Mouse (Mus musculus) embryo, embryonic 11.5 days (tissue): ENCODE measurements around the gene Slc46a1.
A peak's percentile ranks its signal among the peaks of the same experiment; 100 is the strongest.

Experiments
- DNase-seq: peaks from one replicate; pipeline ENCODE4 v3.0.0-alpha.2; 2012; ENCODE audit warnings: low read depth, low spot score

Gene Slc46a1

GRCm38 (mm10) chr11:78501529-78501928 is 36.0 kb downstream of the Slc46a1 start:
- DNase-seq: no peak

GRCm38 (mm10) chr11:78502909-78503650 is 37.6 kb downstream of the Slc46a1 start, which contains the start of gene Sebox:
Gene Sebox, plus strand, starts transcription at chr11:78503447.
- no peak for DNase-seq

- no peak for DNase-seq
Measured at GRCm38 (mm10) chr11:78505430-78505829, 39.9 kb downstream of the Slc46a1 start.

GRCm38 (mm10) chr11:78509148-78509547 is 43.7 kb downstream of the Slc46a1 start:
- DNase-seq: no peak

- DNase-seq: peak; percentile 88
Measured at GRCm38 (mm10) chr11:78512025-78512957, 46.8 kb downstream of the Slc46a1 start, which contains the start of the genes Tmem199 and Poldip2. Gene Tmem199, minus strand, starts transcription at chr11:78512172. Gene Poldip2, plus strand, starts transcription at chr11:78512193.

GRCm38 (mm10) chr11:78513106-78513790 is 47.8 kb downstream of the Slc46a1 start:
- DNase-seq: no peak

- DNase-seq: no peak
Measured at GRCm38 (mm10) chr11:78515549-78516325, 50.2 kb downstream of the Slc46a1 start.

- DNase-seq: no peak
Measured at GRCm38 (mm10) chr11:78518931-78519330, 53.4 kb downstream of the Slc46a1 start.
